Mouse (Mus musculus): ENCODE measurements around the gene Phkg1.
"Not testable (repeated sequence)": the region's sequence is repeated elsewhere in the genome, so short reads cannot be mapped to it uniquely, and the experiment has no call there.

The Phkg1 gene

DNA sequence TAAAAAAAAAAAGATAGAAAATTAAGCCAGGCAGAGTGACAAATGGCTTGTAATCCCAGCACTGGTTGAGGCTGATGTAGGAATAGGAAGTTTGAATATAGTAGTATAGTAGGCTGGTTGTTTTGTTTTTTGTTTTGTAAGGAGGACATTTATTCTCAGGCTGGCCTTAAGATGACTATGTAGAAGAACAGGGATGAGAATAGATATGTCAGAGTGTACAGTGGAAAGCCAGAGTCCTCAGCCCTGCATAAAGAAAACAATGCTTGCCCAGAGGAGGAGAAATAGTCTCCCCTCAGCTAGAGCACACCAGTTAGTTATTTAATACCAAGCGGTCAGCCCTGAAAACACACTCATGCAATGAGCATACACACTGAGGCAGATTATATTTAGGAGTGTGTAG lies at the start of gene Phkg1:
Gene Phkg1 (minus strand): TSS at position 101 of the 400 bp plus-strand sequence.
- no peak for DNase-seq (ENCODE audit: low read depth)

DNA sequence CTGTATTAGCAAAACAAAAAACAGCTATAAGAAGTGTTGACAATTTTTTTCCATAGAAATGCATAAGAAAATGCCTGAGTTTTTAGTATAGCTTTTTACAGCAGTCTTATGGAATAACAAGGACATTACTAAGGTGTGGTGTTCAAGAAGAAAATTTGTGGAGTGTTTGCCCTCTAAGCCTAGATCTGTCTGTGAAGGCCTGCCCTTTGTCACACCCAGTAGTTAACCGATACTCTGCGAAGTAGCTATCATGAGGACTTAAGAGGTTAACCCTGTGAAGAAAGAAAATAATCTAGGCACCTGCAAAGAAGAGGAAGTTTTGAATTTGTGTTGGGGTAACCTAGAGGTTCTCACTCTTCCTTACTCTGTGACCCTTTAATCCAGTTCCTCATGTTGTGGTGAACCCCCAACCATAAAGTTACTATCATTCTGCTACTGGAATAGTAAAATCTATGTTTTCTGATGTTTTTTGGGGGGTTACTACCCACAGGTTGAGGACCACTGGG lies 49.2 kb upstream of the Phkg1 start:
- no peak for DNase-seq (ENCODE audit: low read depth)

DNA sequence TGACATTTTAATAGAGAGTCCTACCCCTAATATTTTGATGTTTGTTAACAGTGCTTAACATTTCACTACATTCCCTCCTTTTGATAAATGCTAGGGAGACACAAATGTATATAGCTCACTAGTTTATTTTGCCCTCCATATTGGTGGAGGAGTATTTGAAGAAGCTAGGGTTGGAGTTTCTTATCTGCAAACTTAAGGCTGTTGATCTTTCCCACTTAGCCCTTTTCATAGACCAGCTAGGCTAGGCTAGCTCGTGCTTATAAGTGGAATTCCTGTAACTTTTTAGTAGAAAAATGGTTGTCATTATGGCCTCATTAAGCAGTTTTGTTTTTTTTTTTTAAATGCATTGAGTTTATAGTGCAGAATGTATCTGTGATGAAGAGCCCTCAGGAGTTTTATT lies 45.1 kb upstream of the Phkg1 start:
- no peak for DNase-seq (ENCODE audit: low read depth)

DNA sequence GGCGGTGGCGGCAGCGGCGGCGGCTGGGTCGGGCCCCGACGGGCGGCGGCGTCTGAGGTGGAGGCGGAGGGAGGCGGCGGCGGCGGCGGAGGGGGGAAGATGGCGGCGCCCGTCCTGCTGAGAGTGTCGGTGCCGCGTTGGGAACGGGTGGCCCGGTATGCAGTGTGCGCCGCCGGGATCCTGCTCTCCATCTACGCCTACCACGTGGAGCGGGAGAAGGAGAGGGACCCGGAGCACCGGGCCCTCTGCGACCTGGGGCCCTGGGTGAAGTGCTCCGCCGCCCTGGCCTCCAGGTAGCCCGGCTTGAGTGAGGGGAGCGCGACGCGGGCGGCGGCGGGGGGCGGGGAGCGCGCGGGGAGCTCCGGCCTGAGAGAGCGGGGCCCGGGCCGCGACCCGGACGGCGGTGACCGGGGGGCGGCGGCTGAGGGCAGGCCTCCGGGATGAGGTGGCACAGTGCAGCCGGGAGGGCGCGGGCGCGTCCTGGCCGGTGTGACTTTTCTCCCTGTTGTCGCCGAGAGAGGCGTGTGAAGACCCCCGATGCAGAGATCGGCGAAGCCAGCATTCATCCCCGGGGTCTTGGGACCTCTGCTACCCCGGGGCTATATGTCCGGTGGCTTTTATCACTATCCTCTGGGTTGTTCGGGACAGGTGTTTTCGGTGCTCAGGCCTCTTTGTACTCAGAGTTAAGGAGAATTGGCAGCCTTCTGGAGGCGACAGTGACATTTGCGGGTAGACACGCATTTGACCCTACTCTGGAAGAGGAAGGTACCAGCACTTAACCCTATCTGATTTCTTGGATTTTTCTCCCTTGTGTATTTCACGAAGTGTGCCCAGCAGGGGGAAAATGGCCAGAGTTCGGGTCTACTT lies 44.0 kb upstream of the Phkg1 start:
- peak; percentile 63 for DNase-seq (ENCODE audit: low read depth)

DNA sequence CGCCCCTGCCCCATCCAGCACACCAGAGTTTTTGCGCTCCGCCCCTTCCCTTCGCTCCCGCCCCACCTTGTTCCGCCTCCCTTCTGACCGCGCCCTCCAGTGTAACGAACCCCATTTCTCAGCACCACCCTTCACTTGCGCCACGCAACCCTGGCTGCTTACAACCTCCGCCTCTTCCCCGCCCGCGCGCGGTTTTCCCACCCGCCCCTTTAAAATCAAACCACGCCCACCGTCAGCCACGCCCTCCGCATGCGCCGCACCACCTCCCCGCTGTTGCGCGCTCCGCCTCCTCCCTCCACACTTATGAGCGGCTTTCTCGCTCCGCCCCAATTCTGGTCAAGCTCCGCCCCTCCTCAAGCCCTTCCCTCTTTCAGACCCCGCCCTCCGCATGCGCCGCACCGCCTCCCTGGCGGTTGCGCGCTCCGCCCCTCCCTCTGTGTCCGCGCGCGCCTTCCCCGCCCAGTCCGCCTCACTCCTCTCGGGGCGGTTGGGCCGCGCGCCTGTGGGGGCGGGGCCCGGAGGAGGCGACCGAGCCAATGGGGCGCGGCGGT lies 43.2 kb upstream of the Phkg1 start, which contains the start of gene Vkorc1l1:
Gene Vkorc1l1 (plus strand): TSS at position 476 of the 551 bp plus-strand sequence.
- peak; percentile 100 for DNase-seq (ENCODE audit: low read depth)

DNA sequence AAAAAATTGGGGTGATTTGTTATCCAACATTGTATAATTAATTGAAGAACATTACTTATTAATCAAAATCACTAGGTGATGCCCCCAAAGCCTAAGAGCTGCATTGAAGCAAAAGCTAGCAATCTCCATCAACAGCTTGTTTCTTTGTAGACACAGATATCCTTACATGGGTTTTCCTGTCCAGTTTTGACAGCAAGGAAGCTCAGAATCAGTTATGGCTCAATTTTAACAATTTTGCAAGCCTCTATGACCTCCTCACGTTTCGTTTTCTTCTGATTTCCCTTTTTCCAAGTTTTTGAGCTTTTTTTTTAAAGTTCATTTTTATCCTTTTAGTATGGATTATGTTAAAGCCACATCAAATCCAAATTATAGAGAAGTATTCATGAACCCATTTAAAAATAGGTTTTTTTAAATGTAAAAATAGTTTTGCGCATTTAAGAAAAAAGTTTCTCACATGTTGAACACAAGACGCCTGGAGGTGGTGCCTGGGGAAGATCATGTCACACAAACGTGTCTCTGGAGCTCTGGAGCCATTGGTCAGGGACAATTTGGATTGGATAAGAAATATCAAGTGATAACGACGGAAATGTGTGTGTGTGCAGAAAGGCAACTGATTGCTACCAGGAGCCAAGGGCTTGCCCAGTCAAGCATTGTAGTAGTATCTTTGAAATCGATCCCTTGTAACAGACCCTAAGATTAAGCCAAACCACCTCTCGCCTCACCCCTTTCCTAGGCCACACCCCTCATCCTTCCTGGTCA lies 42.6 kb upstream of the Phkg1 start:
- peak; percentile 79 for DNase-seq (ENCODE audit: low read depth)

DNA sequence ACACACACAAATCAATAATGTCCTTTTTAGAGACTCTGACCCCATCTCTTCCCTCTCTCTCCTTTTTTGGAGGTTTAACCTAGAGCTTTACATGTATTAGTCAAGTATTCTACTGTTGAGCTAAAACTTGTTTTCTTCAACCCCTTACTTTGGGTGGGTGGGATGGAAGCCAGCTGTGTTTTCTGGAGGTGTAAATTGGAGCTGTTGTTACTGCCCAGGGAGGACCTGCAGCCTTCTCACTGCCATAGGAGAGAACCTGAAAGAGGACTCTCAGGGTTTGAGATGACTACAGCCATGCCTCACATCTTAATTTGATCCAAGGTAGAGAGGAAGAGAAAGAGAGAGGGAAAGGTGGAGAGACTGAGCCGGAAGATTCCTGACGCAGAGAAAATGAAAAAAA lies 41.9 kb upstream of the Phkg1 start:
- no peak for DNase-seq (ENCODE audit: low read depth)

DNA sequence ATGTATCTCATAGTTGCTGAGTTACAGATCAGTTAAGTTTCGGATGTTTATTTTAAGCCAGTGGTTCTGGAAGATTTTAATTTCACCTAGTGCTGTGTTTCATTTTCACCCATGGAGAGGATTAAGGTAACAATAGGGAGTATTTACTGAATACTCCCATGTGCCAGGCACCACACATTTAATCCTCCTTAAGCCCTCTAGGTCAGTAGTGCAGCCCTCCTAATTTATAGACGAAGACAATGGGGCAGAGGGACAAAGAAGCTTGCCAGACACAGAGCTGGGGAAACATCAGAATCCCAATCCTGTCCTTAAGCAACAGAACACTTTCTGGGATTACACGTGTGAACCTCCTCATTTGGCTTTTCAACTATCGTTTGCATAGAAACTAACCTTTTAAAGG lies 38.6 kb upstream of the Phkg1 start:
- DNase-seq (ENCODE audit: low read depth): no peak

DNA sequence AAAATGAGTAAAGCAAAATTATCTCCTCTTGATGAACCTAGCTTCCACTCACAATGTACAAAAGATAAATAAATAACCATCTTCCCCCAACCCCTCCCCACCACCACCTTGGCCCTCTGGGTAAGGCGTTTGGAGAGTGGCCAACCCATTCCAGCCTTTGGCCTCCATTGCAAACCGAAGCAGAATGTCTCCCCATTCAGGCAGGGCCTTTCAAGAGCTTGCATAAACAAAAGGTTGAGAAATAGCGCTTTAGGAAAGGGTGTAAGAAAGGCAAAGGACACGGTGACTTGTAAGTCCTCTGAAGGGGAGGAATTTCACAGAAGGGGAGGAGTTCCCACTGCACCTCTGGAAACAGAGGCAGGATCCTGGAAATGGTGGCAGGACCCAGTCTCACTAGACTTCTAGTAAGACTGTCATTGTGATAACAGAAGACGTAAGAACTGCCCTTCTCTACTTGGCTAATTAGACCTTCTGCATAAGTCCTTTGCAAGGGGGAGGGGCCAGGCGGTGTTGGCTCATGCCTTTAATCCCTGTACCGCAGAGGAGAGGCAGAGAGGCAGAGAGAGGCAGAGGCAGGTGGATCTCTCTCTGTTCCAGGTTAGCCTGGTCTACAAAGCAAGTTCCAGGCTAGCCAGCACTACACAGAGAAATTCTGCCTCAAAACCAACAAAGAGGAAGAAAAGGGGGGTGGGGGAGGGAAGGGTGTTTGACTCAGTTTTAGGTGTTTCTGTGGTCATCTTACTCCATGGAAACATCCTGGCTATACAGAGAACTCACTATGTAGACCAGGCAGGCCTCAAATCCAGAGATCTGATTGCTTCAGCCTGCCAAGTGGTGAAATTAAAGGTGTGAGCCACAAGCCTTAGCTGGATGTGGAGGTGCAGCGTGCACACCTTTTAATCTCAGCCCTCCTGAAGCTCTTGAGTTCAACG lies 31.8 kb upstream of the Phkg1 start:
- peak; percentile 49 for DNase-seq (ENCODE audit: low read depth)

DNA sequence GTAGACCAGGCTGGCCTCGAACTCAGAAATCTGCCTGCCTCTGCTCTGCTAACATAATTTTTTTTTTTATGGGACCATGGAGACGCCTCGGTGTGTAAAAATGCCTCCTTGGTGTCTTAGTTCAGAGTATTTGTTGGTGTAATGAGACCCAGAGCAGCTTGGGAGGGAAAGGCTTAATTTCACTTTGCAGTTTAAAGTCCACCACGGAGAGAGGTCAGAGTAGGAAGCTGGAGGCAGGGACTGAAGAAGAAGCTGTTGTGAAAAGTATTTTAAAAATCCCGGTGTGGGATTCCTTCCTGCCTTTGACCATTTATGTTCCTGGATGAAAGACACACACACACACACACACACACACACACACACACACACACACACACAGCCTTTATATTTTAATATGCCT lies 27.6 kb upstream of the Phkg1 start:
- no peak for DNase-seq (ENCODE audit: low read depth)

DNA sequence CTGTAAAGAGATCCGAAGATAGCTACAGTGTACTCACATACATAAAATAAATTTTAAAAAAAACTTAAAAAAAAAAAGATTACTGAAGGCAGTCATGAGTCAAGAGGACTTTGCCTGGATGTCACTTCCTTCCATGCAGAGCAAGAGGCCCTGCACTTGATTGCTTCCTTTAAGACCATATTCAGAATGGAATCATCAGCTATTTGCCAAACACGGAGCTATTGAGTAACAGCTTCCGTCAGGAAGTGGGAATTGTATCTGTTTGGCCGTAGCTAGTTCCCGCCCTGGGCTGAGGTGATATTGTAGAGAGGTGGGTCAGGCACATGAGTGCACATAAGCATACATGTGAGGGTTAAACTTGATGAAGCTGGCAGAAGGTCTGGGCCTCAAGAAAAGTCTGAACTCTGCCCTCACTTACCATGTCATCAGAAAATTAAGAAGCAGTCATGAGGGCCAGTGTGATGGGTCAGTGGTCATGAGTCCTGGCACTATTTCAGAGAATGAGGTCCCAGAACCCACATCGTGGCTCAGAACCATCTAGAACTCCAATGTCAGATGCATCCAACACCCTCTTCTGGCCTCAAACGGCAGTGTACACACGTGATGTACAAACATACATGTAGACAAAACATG lies 26.6 kb upstream of the Phkg1 start:
- peak; percentile 90 for DNase-seq (ENCODE audit: low read depth)

DNA sequence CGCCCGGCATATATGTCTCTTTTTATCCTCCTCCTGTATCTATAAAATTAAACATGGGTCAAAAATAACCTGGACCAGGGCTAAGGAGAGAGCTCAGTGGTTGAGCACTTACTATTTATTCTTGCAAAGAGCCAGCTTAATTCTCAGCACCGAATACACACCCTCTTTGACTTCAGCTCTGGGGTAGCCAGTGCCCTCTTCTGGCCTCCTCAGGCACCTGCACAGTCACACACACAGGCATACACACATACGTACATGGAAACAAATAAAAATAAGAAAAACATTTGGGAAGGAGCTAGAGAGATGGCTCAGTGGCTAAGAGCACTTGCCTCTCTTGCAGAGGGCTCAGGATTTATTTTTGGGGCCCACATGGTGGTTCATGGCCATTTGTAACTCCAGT lies 23.6 kb upstream of the Phkg1 start:
- no peak for DNase-seq (ENCODE audit: low read depth)

DNA sequence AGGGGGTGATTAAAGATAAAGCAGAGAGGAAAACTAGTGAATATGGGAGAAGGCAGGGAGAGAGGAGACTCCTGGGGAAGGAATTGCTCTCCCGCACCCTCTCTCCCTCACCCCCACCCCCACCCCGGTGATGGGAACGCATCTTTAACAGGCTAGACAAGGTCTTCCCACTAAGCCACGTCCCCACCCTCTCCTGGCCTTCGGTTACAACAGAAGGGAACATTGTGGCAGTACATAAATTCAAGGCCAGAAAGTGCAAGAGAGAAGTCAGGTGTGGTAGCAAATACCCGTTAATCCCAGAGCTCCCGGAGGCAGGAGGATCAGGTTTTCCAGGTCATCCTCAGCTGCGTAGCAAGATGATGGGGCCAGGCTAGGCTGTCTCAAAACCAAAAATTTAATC lies 21.0 kb upstream of the Phkg1 start:
- DNase-seq (ENCODE audit: low read depth): no peak

DNA sequence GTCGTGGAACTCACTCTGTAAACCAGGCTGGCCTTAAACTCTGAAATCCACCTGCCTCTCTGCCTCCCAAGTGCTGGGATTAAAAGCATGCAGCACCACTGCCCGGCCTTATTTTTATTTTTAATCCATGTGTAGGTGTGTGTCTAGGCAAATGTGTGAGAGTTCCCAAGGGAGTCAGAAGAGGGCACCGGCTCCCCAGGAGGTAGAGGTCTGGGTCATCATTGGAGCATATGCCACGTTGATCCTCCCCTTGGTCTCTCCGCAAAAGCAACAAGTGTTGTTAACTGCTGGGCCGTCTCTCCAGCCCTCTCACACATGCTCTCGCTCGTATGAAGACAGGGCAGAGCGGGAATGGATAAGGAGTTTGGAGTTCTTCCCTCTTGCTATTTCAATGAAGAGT lies 20.4 kb upstream of the Phkg1 start:
- DNase-seq (ENCODE audit: low read depth): peak; percentile 61

DNA sequence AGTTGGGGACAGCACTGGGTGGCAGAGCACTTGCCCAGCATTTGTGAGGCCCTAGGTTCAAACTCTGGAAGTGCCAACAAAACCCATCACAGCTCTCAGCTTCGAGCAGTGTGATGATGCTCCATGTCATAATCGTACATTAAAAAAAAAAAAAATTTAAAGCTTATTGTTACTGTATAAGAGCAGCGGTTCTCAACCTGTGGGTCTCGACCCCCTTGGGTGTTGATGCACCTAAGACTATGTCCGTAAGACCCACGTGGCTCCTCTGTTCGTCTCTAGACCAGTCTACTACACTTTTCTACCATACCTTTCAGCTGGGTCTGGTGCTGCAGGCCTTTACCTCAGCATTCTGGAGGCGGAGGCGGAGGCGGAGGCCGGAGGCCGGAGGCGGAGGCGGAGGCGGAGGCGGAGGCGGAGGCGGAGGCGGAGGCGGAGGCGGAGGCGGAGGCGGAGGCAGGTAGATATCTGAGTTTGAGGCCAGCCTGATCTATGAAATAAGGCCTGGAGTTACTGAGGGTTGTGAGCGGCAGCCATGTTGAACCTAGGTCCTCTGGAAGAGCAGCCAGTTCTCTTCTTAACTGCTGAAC lies 19.8 kb upstream of the Phkg1 start:
- DNase-seq (ENCODE audit: low read depth): peak; percentile 48

DNA sequence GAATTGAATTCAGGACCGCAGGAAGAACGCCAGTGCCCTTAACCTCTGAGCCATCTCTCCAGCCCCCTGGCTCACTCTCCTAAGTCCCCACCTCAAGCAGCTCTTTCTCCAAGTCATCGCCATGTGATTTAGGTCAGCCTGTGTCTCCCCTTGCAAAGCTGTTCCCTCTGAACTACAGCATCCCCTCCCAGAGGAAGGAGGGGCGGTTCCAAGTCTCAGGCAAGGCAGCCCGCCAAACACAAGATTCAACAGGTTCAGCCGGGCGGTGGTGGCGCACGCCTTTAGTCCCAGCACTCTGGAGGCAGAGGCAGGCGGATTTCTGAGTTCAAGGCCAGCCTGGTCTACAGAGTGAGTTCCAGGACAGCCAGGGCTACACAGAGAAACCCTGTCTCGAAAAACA lies 17.1 kb upstream of the Phkg1 start:
- not testable (repeated sequence) for DNase-seq (ENCODE audit: low read depth)

DNA sequence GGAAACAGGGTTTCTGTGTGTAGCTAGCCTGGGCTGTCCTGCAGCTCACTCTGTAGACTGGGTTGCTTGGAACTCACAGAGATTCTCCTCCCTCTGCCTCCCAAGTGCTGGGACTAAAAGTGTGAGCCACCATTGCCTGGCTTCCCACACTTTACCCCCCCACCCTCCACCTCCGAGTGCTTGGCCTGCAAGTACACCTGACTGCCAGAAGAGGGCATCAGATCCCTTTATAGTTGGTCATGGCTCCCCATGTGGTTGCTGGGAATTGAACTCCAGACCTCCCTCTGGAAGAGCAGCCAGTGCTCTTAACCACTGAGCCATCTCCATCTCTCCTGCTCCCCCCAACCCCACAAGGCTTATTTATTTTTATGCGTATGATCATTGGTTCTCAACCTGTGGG lies 15.7 kb upstream of the Phkg1 start:
- DNase-seq (ENCODE audit: low read depth): peak; percentile 77

DNA sequence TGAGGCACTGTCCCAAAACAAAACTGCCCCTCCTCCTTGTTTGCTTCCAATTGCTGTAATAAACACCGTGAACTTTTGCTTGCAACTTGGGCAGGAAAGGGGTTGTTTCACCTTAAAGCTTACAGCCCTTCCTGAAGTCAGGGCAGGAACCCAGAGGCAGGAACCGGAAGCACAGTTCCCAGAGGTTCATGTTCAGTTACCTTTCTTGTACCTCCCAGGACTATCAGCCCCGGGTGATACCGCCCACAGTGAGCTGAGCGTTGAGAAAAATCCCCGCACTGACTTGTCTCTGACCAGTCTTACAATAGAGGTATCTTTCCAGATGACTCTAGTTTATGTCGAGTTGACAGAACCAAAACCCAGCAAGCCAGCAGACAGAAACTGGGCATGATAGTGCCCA lies 11.2 kb upstream of the Phkg1 start:
- no peak for DNase-seq (ENCODE audit: low read depth)

DNA sequence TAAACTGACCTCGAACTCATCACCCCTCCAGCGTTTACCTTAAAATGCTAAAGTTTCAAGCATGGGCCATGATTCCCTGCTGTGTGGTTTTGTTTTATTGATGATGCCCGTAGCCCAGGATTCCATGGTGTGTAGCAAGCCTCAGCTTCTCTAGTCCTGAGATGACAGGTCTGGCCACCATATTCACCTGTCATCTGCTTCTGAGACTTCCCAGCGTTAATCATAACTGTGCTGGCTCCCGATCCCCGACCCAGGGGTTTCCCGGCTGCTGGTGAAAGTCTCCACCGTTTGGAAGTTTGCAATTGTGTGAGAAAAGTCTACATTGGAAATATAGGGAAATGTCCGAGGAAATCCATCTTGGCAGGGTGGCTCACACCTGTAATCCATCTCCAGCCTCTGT lies 10.8 kb upstream of the Phkg1 start:
- DNase-seq (ENCODE audit: low read depth): no peak

DNA sequence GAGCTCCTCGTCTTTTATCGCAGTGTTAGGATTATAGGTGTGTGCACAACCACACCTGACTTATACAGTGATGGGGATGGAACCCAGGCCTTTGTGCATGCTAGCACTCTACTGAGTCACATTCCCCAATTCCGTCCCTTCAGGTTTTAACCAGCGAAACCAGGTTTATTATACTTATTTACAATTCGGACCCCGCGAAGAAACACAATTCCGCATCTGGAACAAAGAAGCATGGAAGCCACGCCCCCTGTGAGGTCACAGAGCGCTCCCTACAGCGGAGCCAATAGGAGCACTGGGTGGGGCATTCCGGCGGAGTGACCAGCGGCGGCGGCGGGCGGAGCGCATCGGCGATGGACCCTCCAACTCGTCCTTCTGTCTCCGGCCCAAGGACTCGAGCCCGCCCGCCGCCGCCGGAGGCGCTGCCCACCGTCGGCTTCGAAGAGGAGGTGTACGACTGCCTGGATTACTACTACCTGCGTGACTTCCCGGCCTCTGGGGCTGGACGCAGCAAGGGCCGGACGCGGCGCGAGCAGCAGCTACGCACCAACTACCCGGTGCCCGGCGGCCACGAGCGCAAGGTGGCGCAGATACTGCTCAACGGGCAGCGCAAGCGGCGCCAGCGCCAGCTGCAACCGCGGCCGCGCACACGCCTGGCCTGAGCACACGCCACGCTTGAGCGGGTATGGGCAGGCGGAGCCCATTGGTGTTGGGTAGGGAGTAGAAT lies 10.1 kb upstream of the Phkg1 start, which contains the start of gene Nupr1l:
Gene Nupr1l (plus strand): TSS at position 299 of the 724 bp plus-strand sequence.
- peak; percentile 94 for DNase-seq (ENCODE audit: low read depth)

Measured in 416B (cell line).